Mouse (Mus musculus) heart, embryonic 11.5 days (tissue): ENCODE measurements around the gene Nabp1. TPM values are rescaled to one million over a fixed set of nuclear protein-coding genes. Genes with fewer than 3 reads are reported as not detected.
"Not testable (repeated sequence)": the region's sequence is repeated elsewhere in the genome, so short reads cannot be mapped to it uniquely, and the experiment has no call there.

Source experiments
- ATAC-seq: fragments of 200-750 bp; cut with Nextera tagmentation; replicated peaks from 2 replicates; pipeline ENCODE4 v1.8.0; 2017; ENCODE audit warnings: moderate library complexity; ENCODE audit not compliant: insufficient number of reproducible peaks, low FRiP score, low TSS enrichment
- H3K27ac ChIP-seq: fragments of 300-500 bp; sonication (generic); 2 replicates; pipeline ENCODE4 v1.5.1; 2014; ENCODE audit warnings: mild to moderate bottlenecking, low read depth, low read length
- H3K27me3 ChIP-seq: fragments of 300-500 bp; sonication (generic); 2 replicates; pipeline ENCODE4 v1.6.1; 2014; ENCODE audit warnings: mild to moderate bottlenecking, low read length, mixed read lengths; ENCODE audit not compliant: control insufficient read depth, insufficient read depth
- H3K36me3 ChIP-seq: fragments of 300-500 bp; sonication (generic); 2 replicates; pipeline ENCODE4 v1.6.1; 2014; ENCODE audit warnings: mild to moderate bottlenecking, low read length, moderate library complexity, mixed read lengths; ENCODE audit not compliant: control insufficient read depth, insufficient read depth
- H3K4me1 ChIP-seq: fragments of 300-500 bp; sonication (generic); 2 replicates; pipeline ENCODE4 v1.6.1; 2014; ENCODE audit warnings: low read length; ENCODE audit not compliant: control insufficient read depth, insufficient read depth
- H3K4me2 ChIP-seq: fragments of 300-500 bp; sonication (generic); 2 replicates; pipeline ENCODE4 v1.6.1; 2014; ENCODE audit warnings: mild to moderate bottlenecking, moderate library complexity
- H3K4me3 ChIP-seq: fragments of 300-500 bp; sonication (generic); 2 replicates; pipeline ENCODE4 v1.5.1; 2014; ENCODE audit warnings: low read depth, low read length
- H3K9ac ChIP-seq: fragments of 300-500 bp; sonication (generic); 2 replicates; pipeline ENCODE4 v1.6.1; 2014; ENCODE audit warnings: mild to moderate bottlenecking, low read depth, low read length, moderate library complexity
- H3K9me3 ChIP-seq: fragments of 300-500 bp; sonication (generic); replicated peaks from 2 replicates; pipeline ENCODE4 v1.6.1; 2016; ENCODE audit warnings: low read length; ENCODE audit not compliant: control insufficient read depth
- WGBS: fragments of 180-500 bp; shearing (Covaris S2); extraction: QIAGEN DNeasy Blood & Tissue Kit; methylation state at CpG from one replicate; pipeline ENCODE4 v1.1.7; 2014; ENCODE audit not compliant: insufficient replicate concordance; 5-methylcytosine and 5-hydroxymethylcytosine counted together
- polyA plus RNA-seq: library from polyadenylated mRNA; unstranded; fragments of >200 nt; fragmentation: Nextera tagmentation; extraction: Ambion mirVana; gene quantifications from 2 replicates; pipeline ENCODE4 v1.2.1, GENCODE M21; 2014

Gene Nabp1
- polyA plus RNA-seq, 1 experiment from 2014 or later: 14.0 TPM

- H3K27ac ChIP-seq: no peak overlapping the region
- H3K36me3 ChIP-seq: no peaks in the 10 kb centered on the region
- H3K4me3 ChIP-seq: no peak overlapping the region
- ATAC-seq: no peak
- no peaks in the 10 kb centered on the region for H3K9me3 ChIP-seq
- no peak overlapping the region for H3K4me2 ChIP-seq
- no peaks in the 10 kb centered on the region for H3K4me1 ChIP-seq
- no peak overlapping the region for H3K9ac ChIP-seq
- WGBS: 57% methylated on average over 3 of the region's 3 CpGs
- H3K27me3 ChIP-seq: no peaks in the 10 kb centered on the region
These were observed 21.0 kb downstream of the Nabp1 start for GRCm38 (mm10) chr1:51457249-51457648.

GRCm38 (mm10) chr1:51448789-51449188 is 29.4 kb downstream of the Nabp1 start:
- 54% methylated on average over 2 of the region's 2 CpGs for WGBS
- Histone ChIP-seq H3K9ac (no peak overlapping the region), H3K4me3 (no peak overlapping the region), H3K4me2 (no peak overlapping the region), H3K36me3 (no peaks in the 10 kb centered on the region), H3K4me1 (no peaks in the 10 kb centered on the region), H3K27ac (no peak overlapping the region), H3K9me3 (no peaks in the 10 kb centered on the region), H3K27me3 (no peaks in the 10 kb centered on the region)
- no peak for ATAC-seq

DNA sequence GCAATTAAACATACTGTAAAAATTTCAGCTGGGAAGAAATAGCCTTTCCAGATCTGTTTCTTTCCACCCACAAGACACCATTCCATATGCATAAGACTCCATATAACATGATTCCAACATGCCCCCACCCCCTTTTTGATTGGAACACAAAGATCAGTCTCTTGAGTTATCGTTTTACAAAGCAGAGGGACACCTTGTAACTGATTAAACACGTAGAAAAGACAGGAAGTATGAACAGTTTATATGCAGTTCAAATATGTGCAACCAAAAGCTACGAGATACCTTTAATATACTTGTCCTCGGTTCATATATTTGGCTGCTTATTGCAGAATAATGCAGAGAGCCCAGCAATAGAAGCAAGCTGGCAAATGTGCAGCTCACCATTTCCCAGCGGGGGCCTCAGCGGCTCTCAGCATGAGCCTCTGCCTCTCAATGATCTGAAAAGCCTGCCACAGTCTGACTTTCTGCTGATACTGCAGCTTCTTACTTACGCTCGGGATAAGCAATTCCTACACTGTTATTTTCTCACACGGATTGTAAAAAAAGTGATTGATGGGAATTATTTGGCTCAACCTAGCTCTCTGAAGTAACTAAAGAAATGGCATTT is 32.3 kb downstream of the Nabp1 start:
- Histone ChIP-seq H3K4me3 (no peak overlapping the region), H3K4me1 (no peaks in the 10 kb centered on the region), H3K36me3 (no peaks in the 10 kb centered on the region), H3K27ac (no peak overlapping the region), H3K4me2 (no peak overlapping the region), H3K9ac (no peak overlapping the region), H3K9me3 (no peaks in the 10 kb centered on the region), H3K27me3 (no peaks in the 10 kb centered on the region)
- no peak for ATAC-seq
- WGBS: 36% methylated on average over 9 of the region's 9 CpGs

DNA sequence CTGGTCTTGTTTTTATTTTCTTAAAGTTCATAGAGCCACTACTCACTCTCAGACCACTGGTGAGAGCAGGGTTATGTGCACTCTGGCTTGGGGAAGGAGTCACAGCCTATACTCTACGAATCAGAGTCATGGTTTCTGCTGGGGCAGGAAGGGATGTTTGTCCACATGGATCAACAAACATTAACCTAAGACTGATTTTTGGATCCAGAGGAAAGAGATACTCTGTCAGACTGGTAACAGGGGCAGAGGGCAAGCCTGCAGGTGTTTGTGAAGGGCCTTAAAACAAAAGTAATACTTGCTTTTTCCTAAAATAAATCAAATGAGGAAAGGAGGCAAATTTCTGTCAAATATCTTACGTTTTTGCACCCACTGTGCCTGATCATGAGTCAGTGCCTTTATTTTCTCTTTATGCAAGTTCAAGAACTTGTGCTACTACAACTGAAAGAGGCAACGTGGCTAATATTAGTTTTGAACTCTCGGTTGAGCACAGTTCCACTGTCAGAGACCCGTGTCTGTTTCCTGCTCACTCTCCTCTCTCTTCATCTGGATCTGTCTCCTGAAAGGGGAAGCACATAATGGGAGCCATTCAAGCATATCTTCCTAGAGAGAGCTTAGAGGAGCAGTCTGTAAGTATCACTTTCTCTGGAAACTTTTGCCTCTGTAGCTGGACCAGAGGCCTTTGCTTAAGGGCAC is 32.9 kb downstream of the Nabp1 start:
- no peaks in the 10 kb centered on the region for H3K36me3 ChIP-seq
- no peak overlapping the region for H3K9ac ChIP-seq
- 66% methylated on average over 5 of the region's 5 CpGs for WGBS
- no peak overlapping the region for H3K4me2 ChIP-seq
- no peak overlapping the region for H3K27ac ChIP-seq
- no peaks in the 10 kb centered on the region for H3K9me3 ChIP-seq
- no peaks in the 10 kb centered on the region for H3K27me3 ChIP-seq
- H3K4me3 ChIP-seq: no peak overlapping the region
- no peak for ATAC-seq
- no peaks in the 10 kb centered on the region for H3K4me1 ChIP-seq

- Histone ChIP-seq H3K36me3 (no peaks in the 10 kb centered on the region), H3K9me3 (no peaks in the 10 kb centered on the region), H3K4me2 (no peak overlapping the region), H3K27me3 (no peaks in the 10 kb centered on the region), H3K4me3 (no peak overlapping the region), H3K9ac (no peak overlapping the region), H3K27ac (no peak overlapping the region), H3K4me1 (no peaks in the 10 kb centered on the region)
- 17% methylated on average over 1 of the region's 1 CpGs for WGBS
- no peak for ATAC-seq
These were observed 48.5 kb downstream of the Nabp1 start for GRCm38 (mm10) chr1:51429775-51430174.

- H3K27me3 ChIP-seq: no peaks in the 10 kb centered on the region
- no peak for ATAC-seq
- WGBS: 91% methylated on average over 9 of the region's 9 CpGs
- no peaks in the 10 kb centered on the region for H3K9me3 ChIP-seq
- H3K4me2 ChIP-seq: no peak overlapping the region
- H3K4me3 ChIP-seq: no peak overlapping the region
- no peaks in the 10 kb centered on the region for H3K4me1 ChIP-seq
- H3K27ac ChIP-seq: no peak overlapping the region
- H3K9ac ChIP-seq: no peak overlapping the region
- H3K36me3 ChIP-seq: no peaks in the 10 kb centered on the region
These were observed 51.9 kb downstream of the Nabp1 start for GRCm38 (mm10) chr1:51426298-51426697.

DNA sequence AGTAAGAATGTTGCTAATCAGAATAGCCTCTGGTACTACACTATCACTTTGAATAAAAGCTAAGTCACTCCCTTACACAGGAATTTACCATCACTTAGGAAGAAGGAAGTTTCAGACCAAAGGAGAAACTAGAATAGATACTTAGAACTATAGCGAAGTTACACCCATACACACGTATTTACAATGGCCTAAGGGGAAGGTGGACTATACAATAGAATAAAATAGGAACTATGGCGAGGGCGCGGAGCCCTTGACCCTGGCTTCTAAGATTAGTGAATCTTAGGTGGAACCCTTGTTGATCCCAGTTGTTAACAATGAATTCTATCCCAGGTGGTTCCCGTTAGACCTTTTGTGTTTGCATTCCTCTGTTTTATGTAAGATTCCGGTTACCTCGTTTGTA is 57.2 kb downstream of the Nabp1 start:
- not testable (repeated sequence) for H3K9me3 ChIP-seq, H3K27me3 ChIP-seq, H3K36me3 ChIP-seq, H3K4me1 ChIP-seq, H3K4me2 ChIP-seq, H3K27ac ChIP-seq, ATAC-seq, H3K4me3 ChIP-seq, H3K9ac ChIP-seq
- 84% methylated on average over 8 of the region's 8 CpGs for WGBS

DNA sequence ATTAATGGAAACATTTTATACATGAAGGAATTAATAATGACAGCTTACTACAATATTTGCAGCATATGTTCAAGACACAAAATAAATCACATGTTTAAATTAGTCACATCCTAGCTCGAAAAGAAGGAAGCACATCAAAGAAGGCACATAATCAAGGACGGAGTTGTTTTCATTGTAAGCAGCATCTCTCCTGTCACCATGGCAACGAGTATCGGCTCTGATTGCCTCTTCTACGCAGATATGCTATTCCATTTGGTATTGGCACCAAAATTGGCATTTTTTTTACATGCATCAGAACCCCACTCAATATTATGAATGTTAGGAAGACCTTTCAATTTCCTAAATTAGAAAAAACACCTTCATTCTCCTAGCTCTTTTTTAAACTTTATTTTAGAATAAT is 59.5 kb downstream of the Nabp1 start:
- H3K4me2 ChIP-seq: no peak overlapping the region
- WGBS: 76% methylated on average over 5 of the region's 5 CpGs

More for the DNA sequence above, 59.5 kb downstream of the Nabp1 start:
- no peak overlapping the region for H3K9ac ChIP-seq
- no peaks in the 10 kb centered on the region for H3K4me1 ChIP-seq
- no peak overlapping the region for H3K4me3 ChIP-seq
- H3K27ac ChIP-seq: no peak overlapping the region
- H3K9me3 ChIP-seq: no peaks in the 10 kb centered on the region
- H3K36me3 ChIP-seq: no peaks in the 10 kb centered on the region
- no peaks in the 10 kb centered on the region for H3K27me3 ChIP-seq
- no peak for ATAC-seq
